Mouse (Mus musculus): ENCODE data around the gene Hs6st3. TPM values are rescaled to one million over a fixed set of nuclear protein-coding genes. Genes with fewer than 3 reads are reported as not detected.

Gene Hs6st3
- polyA plus RNA-seq, 1 experiment from 2014 or later = 0.11 TPM

DNA sequence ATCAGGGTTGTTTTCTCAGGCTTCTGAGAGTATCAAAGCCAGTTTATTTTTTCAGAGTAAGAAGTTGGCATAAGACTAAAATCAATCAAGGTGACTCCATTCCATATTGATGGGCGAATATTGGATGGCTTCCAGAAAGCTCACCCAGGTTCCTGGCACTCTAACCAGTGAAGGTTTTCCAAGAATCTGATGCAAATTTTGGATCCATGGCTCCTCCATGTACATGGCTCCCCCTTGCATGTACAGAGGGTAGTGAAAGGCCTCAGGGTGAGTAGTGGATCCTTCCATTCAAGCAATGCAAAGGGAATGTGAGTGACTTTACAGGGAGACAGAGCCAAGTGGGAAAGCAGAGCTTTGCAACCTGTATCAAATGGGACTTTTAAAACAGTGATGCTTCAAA, 603.6 kb downstream of the Hs6st3 start:
- WGBS = 78% methylated on average over 1 of the region's 1 CpGs
- no peak overlapping the region for H3K4me2 ChIP-seq (replicated peaks; ENCODE audit: low read depth)
- DNase-seq (ENCODE audit: low spot score) (no peak), ATAC-seq (ENCODE audit: low FRiP score, low TSS enrichment) (no peak)
- H3K4me3 ChIP-seq (ENCODE audit: low read depth, low read length) = no peak overlapping the region
- TF ChIP-seq CTCF (IDR thresholded peaks at IDR 0.05; ENCODE audit: low read depth) (no peak), EP300 (optimal IDR thresholded peaks at IDR 0.05) (no peak)
- no peaks in the 10 kb centered on the region for H3K36me3 ChIP-seq (ENCODE audit: control insufficient read depth, insufficient read depth, low read length)
- no peak overlapping the region for H3K27ac ChIP-seq (replicated peaks)
- no peaks in the 10 kb centered on the region for H3K4me1 ChIP-seq (replicated peaks; ENCODE audit: control insufficient read depth, insufficient read depth)
- H3K9ac ChIP-seq (ENCODE audit: low read length) = no peak overlapping the region
- no peaks in the 10 kb centered on the region for H3K9me3 ChIP-seq (ENCODE audit: control insufficient read depth, low read length)
- no peaks in the 10 kb centered on the region for H3K27me3 ChIP-seq (ENCODE audit: control insufficient read depth, insufficient read depth, low read length)

- Histone ChIP-seq H3K27ac (replicated peaks) (no peak overlapping the region), H3K4me3 (ENCODE audit: low read depth, low read length) (no peak overlapping the region), H3K4me1 (replicated peaks; ENCODE audit: control insufficient read depth, insufficient read depth) (no peaks in the 10 kb centered on the region), H3K9ac (ENCODE audit: low read length) (no peak overlapping the region), H3K36me3 (ENCODE audit: control insufficient read depth, insufficient read depth, low read length) (no peaks in the 10 kb centered on the region), H3K27me3 (ENCODE audit: control insufficient read depth, insufficient read depth, low read length) (no peaks in the 10 kb centered on the region), H3K9me3 (ENCODE audit: control insufficient read depth, low read length) (no peaks in the 10 kb centered on the region), H3K4me2 (replicated peaks; ENCODE audit: low read depth) (no peak overlapping the region)
- DNase-seq (ENCODE audit: low spot score) (no peak), ATAC-seq (ENCODE audit: low FRiP score, low TSS enrichment) (no peak)
- 76% methylated on average over 7 of the region's 7 CpGs for WGBS
- TF ChIP-seq CTCF (IDR thresholded peaks at IDR 0.05; ENCODE audit: low read depth) (no peak), EP300 (optimal IDR thresholded peaks at IDR 0.05) (no peak)
These were observed 623.2 kb downstream of the Hs6st3 start for GRCm38 (mm10) chr14:119761376-119761775.

GRCm38 (mm10) chr14:119772040-119772439, 633.9 kb downstream of the Hs6st3 start:
- DNase-seq (ENCODE audit: low spot score) = no peak
- no peaks in the 10 kb centered on the region for H3K4me1 ChIP-seq (replicated peaks; ENCODE audit: control insufficient read depth, insufficient read depth)
- H3K4me2 ChIP-seq (replicated peaks; ENCODE audit: low read depth) = no peak overlapping the region
- ATAC-seq (ENCODE audit: low FRiP score, low TSS enrichment) = no peak
- H3K9me3 ChIP-seq (ENCODE audit: control insufficient read depth, low read length) = no peaks in the 10 kb centered on the region
- no peaks in the 10 kb centered on the region for H3K27me3 ChIP-seq (ENCODE audit: control insufficient read depth, insufficient read depth, low read length)
- H3K36me3 ChIP-seq (ENCODE audit: control insufficient read depth, insufficient read depth, low read length) = no peaks in the 10 kb centered on the region
- no peak for TF ChIP-seq CTCF (IDR thresholded peaks at IDR 0.05; ENCODE audit: low read depth)
- TF ChIP-seq EP300 (optimal IDR thresholded peaks at IDR 0.05) = no peak
- no peak overlapping the region for H3K4me3 ChIP-seq (ENCODE audit: low read depth, low read length)
- no peak overlapping the region for H3K27ac ChIP-seq (replicated peaks)
- no peak overlapping the region for H3K9ac ChIP-seq (ENCODE audit: low read length)
- 65% methylated on average over 4 of the region's 4 CpGs for WGBS

DNA sequence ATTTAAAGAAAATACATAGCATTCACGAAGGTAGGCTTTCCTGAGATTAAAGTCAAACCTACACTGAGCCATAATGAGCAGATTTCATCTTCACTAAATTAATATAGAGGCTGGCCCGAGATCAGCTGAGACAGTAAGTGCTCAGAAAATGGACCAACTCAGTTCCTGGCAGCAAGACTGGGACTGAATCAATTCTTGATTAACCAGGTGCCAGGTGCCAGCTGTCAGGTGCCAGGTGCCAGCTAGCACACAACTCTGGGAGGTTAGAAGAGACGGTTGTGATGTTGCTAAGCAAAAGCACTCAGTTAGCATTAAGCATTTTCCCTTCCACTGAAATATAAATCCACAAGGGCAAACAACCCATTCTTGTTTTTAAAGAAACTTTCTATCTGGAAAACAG, 638.1 kb downstream of the Hs6st3 start:
- Histone ChIP-seq H3K4me1 (replicated peaks; ENCODE audit: control insufficient read depth, insufficient read depth) (no peaks in the 10 kb centered on the region), H3K27ac (replicated peaks) (no peak overlapping the region), H3K9ac (ENCODE audit: low read length) (no peak overlapping the region), H3K36me3 (ENCODE audit: control insufficient read depth, insufficient read depth, low read length) (no peaks in the 10 kb centered on the region), H3K27me3 (ENCODE audit: control insufficient read depth, insufficient read depth, low read length) (no peaks in the 10 kb centered on the region), H3K4me3 (ENCODE audit: low read depth, low read length) (no peak overlapping the region), H3K4me2 (replicated peaks; ENCODE audit: low read depth) (no peak overlapping the region), H3K9me3 (ENCODE audit: control insufficient read depth, low read length) (no peaks in the 10 kb centered on the region)
- no peak for DNase-seq (ENCODE audit: low spot score)
- TF ChIP-seq EP300 (optimal IDR thresholded peaks at IDR 0.05) (no peak), CTCF (IDR thresholded peaks at IDR 0.05; ENCODE audit: low read depth) (no peak)
- no peak for ATAC-seq (ENCODE audit: low FRiP score, low TSS enrichment)
- 65% methylated on average over 3 of the region's 3 CpGs for WGBS

DNA sequence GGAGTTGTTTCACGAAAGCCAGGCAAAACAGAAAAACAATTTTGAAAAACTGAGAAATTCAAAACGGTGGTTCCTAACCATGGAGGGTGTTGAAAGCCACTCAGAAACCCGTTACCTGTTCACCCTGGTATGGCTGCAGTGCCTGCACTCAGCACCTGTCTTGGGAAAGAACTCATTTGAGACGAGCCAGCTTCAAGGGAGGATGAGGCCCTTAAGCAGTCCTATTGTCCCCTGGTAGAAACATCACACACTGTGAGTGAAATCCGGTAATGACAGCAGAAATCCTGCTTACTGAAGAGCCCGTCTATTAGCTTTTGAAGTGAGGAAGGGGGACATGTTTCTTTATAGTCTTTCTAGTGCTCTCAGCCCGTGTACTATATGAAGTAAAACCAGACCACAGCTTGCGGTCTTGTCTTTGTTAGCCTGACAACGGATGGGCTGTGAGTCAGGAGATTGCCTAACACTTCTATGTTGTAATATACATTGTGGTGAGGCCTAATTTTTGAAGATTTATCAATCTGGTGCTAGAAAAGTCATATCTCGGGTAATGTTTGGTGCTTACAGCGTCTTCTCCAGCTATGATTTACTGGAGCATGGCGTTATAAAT, 641.9 kb downstream of the Hs6st3 start:
- H3K4me1 ChIP-seq (replicated peaks; ENCODE audit: control insufficient read depth, insufficient read depth) = no peaks in the 10 kb centered on the region
- WGBS = 79% methylated on average over 12 of the region's 12 CpGs
- TF ChIP-seq CTCF (IDR thresholded peaks at IDR 0.05; ENCODE audit: low read depth) = no peak
- TF ChIP-seq EP300 (optimal IDR thresholded peaks at IDR 0.05) = no peak
- no peak overlapping the region for H3K4me2 ChIP-seq (replicated peaks; ENCODE audit: low read depth)
- H3K27me3 ChIP-seq (ENCODE audit: control insufficient read depth, insufficient read depth, low read length) = no peaks in the 10 kb centered on the region
- no peaks in the 10 kb centered on the region for H3K9me3 ChIP-seq (ENCODE audit: control insufficient read depth, low read length)
- H3K4me3 ChIP-seq (ENCODE audit: low read depth, low read length) = no peak overlapping the region
- H3K27ac ChIP-seq (replicated peaks) = no peak overlapping the region
- H3K36me3 ChIP-seq (ENCODE audit: control insufficient read depth, insufficient read depth, low read length) = no peaks in the 10 kb centered on the region
- no peak overlapping the region for H3K9ac ChIP-seq (ENCODE audit: low read length)
- DNase-seq (ENCODE audit: low spot score) (no peak), ATAC-seq (ENCODE audit: low FRiP score, low TSS enrichment) (no peak)

GRCm38 (mm10) chr14:119781111-119781510, 643.0 kb downstream of the Hs6st3 start:
- Histone ChIP-seq H3K36me3 (ENCODE audit: control insufficient read depth, insufficient read depth, low read length) (no peaks in the 10 kb centered on the region), H3K27ac (replicated peaks) (no peak overlapping the region), H3K9me3 (ENCODE audit: control insufficient read depth, low read length) (no peaks in the 10 kb centered on the region), H3K4me1 (replicated peaks; ENCODE audit: control insufficient read depth, insufficient read depth) (no peaks in the 10 kb centered on the region), H3K9ac (ENCODE audit: low read length) (no peak overlapping the region), H3K4me3 (ENCODE audit: low read depth, low read length) (no peak overlapping the region), H3K4me2 (replicated peaks; ENCODE audit: low read depth) (no peak overlapping the region), H3K27me3 (ENCODE audit: control insufficient read depth, insufficient read depth, low read length) (no peaks in the 10 kb centered on the region)
- DNase-seq (ENCODE audit: low spot score) = no peak
- ATAC-seq (ENCODE audit: low FRiP score, low TSS enrichment) = no peak
- TF ChIP-seq CTCF (IDR thresholded peaks at IDR 0.05; ENCODE audit: low read depth) (no peak), EP300 (optimal IDR thresholded peaks at IDR 0.05) (no peak)
- WGBS = 85% methylated on average over 1 of the region's 1 CpGs
